Mouse (Mus musculus) kidney, embryonic 16.5 days (tissue): ENCODE data around the gene Vrk1. TPM values are rescaled to one million over a fixed set of nuclear protein-coding genes. Genes with fewer than 3 reads are reported as not detected.

Source experiments
- ATAC-seq: fragments of 200-750 bp; cut with Nextera tagmentation; 2 replicates; pipeline ENCODE4 v1.8.0; 2017; ENCODE audit warnings: moderate TSS enrichment; ENCODE audit not compliant: low FRiP score, low TSS enrichment
- H3K27ac ChIP-seq: fragments of 300-500 bp; sonication (generic); 2 replicates; pipeline ENCODE4 v1.5.1; 2014; ENCODE audit warnings: low read length
- H3K27me3 ChIP-seq: fragments of 300-500 bp; sonication (generic); 2 replicates; pipeline ENCODE4 v1.6.1; 2014; ENCODE audit warnings: low read length, control low read depth, mixed read lengths; ENCODE audit not compliant: insufficient read depth
- H3K36me3 ChIP-seq: fragments of 300-500 bp; sonication (generic); 2 replicates; pipeline ENCODE4 v1.6.1; 2014; ENCODE audit warnings: low read length, control low read depth, mixed read lengths; ENCODE audit not compliant: insufficient read depth
- H3K4me1 ChIP-seq: fragments of 300-500 bp; sonication (generic); 2 replicates; pipeline ENCODE4 v1.6.1; 2014; ENCODE audit warnings: low read length, control low read depth, mixed read lengths; ENCODE audit not compliant: insufficient read depth
- H3K4me2 ChIP-seq: fragments of 300-500 bp; sonication (generic); replicated peaks from 2 replicates; pipeline ENCODE4 v1.6.1; 2014; ENCODE audit warnings: low read depth, low read length
- H3K4me3 ChIP-seq: fragments of 300-500 bp; sonication (generic); 2 replicates; pipeline ENCODE4 v1.5.1; 2014; ENCODE audit warnings: mild to moderate bottlenecking, low read length
- H3K9ac ChIP-seq: fragments of 300-500 bp; sonication (generic); replicated peaks from 2 replicates; pipeline ENCODE4 v1.6.1; 2014; ENCODE audit warnings: low read length
- H3K9me3 ChIP-seq: fragments of 300-500 bp; sonication (generic); 2 replicates; pipeline ENCODE4 v1.6.1; 2016; ENCODE audit warnings: low read length, control low read depth
- WGBS: fragments of 180-500 bp; shearing (Covaris S2); extraction: QIAGEN DNeasy Blood & Tissue Kit; methylation state at CpG from one replicate; pipeline ENCODE4 v1.1.7; 2014; 5-methylcytosine and 5-hydroxymethylcytosine counted together
- polyA plus RNA-seq: library from polyadenylated mRNA; unstranded; fragments of >200 nt; fragmentation: Nextera tagmentation; extraction: Ambion mirVana; gene quantifications from 2 replicates; pipeline ENCODE4 v1.2.1, GENCODE M21; 2015

Gene Vrk1
- polyA plus RNA-seq, 1 experiment from 2014 or later = 67.3 TPM

- Histone ChIP-seq H3K27ac (no peak overlapping the region), H3K4me2 (no peak overlapping the region), H3K27me3 (no peaks in the 10 kb centered on the region), H3K9me3 (no peaks in the 10 kb centered on the region), H3K36me3 (no peaks in the 10 kb centered on the region), H3K4me1 (no peaks in the 10 kb centered on the region), H3K4me3 (no peak overlapping the region), H3K9ac (no peak overlapping the region)
- 95% methylated on average over 6 of the region's 6 CpGs for WGBS
- ATAC-seq = no peak
Observed at GRCm38 (mm10) chr12:106102003-106102402, 92.0 kb downstream of the Vrk1 start.

- Histone ChIP-seq H3K4me2 (no peak overlapping the region), H3K4me1 (no peaks in the 10 kb centered on the region), H3K36me3 (no peaks in the 10 kb centered on the region), H3K4me3 (no peak overlapping the region), H3K9me3 (no peaks in the 10 kb centered on the region), H3K27me3 (no peaks in the 10 kb centered on the region), H3K9ac (no peak overlapping the region), H3K27ac (no peak overlapping the region)
- WGBS = 55% methylated on average over 16 of the region's 16 CpGs
- no peak for ATAC-seq
Observed at GRCm38 (mm10) chr12:106102726-106103643, 93.0 kb downstream of the Vrk1 start.

- Histone ChIP-seq H3K27ac (no peak overlapping the region), H3K27me3 (no peaks in the 10 kb centered on the region), H3K4me1 (no peaks in the 10 kb centered on the region), H3K36me3 (no peaks in the 10 kb centered on the region), H3K4me3 (no peak overlapping the region), H3K9me3 (no peaks in the 10 kb centered on the region), H3K9ac (no peak overlapping the region), H3K4me2 (no peak overlapping the region)
- WGBS = 84% methylated on average over 14 of the region's 14 CpGs
- no peak for ATAC-seq
Observed at GRCm38 (mm10) chr12:106107272-106107671, 97.2 kb downstream of the Vrk1 start.

- H3K4me2 ChIP-seq = no peak overlapping the region
- no peaks in the 10 kb centered on the region for H3K36me3 ChIP-seq
- no peak overlapping the region for H3K27ac ChIP-seq
- WGBS = 4% methylated on average over 6 of the region's 6 CpGs
- no peak overlapping the region for H3K9ac ChIP-seq
- H3K9me3 ChIP-seq = no peaks in the 10 kb centered on the region
- peak; percentile 55; the same call in 1 of the 2 replicates for ATAC-seq
- H3K4me3 ChIP-seq = no peak overlapping the region
- H3K27me3 ChIP-seq = no peaks in the 10 kb centered on the region
- peaks cover 5% of the 10 kb centered on the region for H3K4me1 ChIP-seq
Observed at GRCm38 (mm10) chr12:106115070-106115891, 105.3 kb downstream of the Vrk1 start.

GRCm38 (mm10) chr12:106115892-106116206, 105.8 kb downstream of the Vrk1 start:
- Histone ChIP-seq H3K9ac (no peak overlapping the region), H3K27ac (no peak overlapping the region), H3K27me3 (no peaks in the 10 kb centered on the region), H3K4me2 (no peak overlapping the region), H3K4me3 (no peak overlapping the region), H3K4me1 (peaks cover 5% of the 10 kb centered on the region), H3K9me3 (no peaks in the 10 kb centered on the region), H3K36me3 (no peaks in the 10 kb centered on the region)
- ATAC-seq = no peak; the same call in 1 of the 2 replicates
- WGBS = 25% methylated on average over 5 of the region's 5 CpGs

GRCm38 (mm10) chr12:106123276-106123675, 113.2 kb downstream of the Vrk1 start:
- no peak overlapping the region for H3K4me3 ChIP-seq
- H3K4me1 ChIP-seq = no peaks in the 10 kb centered on the region
- H3K9ac ChIP-seq = no peak overlapping the region
- no peak overlapping the region for H3K27ac ChIP-seq
- H3K9me3 ChIP-seq = no peaks in the 10 kb centered on the region
- no peak for ATAC-seq
- no peaks in the 10 kb centered on the region for H3K36me3 ChIP-seq
- H3K27me3 ChIP-seq = no peaks in the 10 kb centered on the region
- no peak overlapping the region for H3K4me2 ChIP-seq
- WGBS = 34% methylated on average over 14 of the region's 14 CpGs

GRCm38 (mm10) chr12:106124581-106124980, 114.6 kb downstream of the Vrk1 start:
- Histone ChIP-seq H3K4me3 (no peak overlapping the region), H3K9me3 (no peaks in the 10 kb centered on the region), H3K36me3 (no peaks in the 10 kb centered on the region), H3K4me1 (no peaks in the 10 kb centered on the region), H3K4me2 (no peak overlapping the region), H3K27ac (no peak overlapping the region), H3K9ac (no peak overlapping the region), H3K27me3 (no peaks in the 10 kb centered on the region)
- no peak for ATAC-seq
- 95% methylated on average over 3 of the region's 3 CpGs for WGBS

Other genes with a start within 250 kb of the Vrk1 start
- 191 and 197 TPM in 2 replicates for gene Papola, start 225.5 kb upstream of the Vrk1 start, polyA plus RNA-seq